Mouse (Mus musculus) bone marrow, adult 2 months (tissue): ENCODE measurements around the gene Trim8.

Experiments used
- CTCF ChIP-seq: fragments of 200-500 bp; IDR thresholded peaks from 2 replicates; pipeline ENCODE4 v1.5.1; 2011; ENCODE audit warnings: low read length, control low read depth; ENCODE audit not compliant: control insufficient read depth, insufficient read depth
- POLR2A ChIP-seq: fragments of 200-500 bp; IDR thresholded peaks from 2 replicates; pipeline ENCODE4 v1.6.1; 2011; ENCODE audit warnings: low read depth, mild to moderate bottlenecking, control low read depth, low read length, borderline replicate concordance; ENCODE audit not compliant: control insufficient read depth

GRCm38 (mm10) chr19:46530449-46530990 lies 29.0 kb downstream of the Trim8 start:
- TF ChIP-seq CTCF: no peak
- no peak for TF ChIP-seq POLR2A
